Mouse (Mus musculus): ENCODE measurements around the gene Omp. TPM values are rescaled to one million over a fixed set of nuclear protein-coding genes. Genes with fewer than 3 reads are reported as not detected.

The Omp gene
- total RNA-seq, 2 experiments from 2014 or later = 0.11 TPM; not detected in 1

DNA sequence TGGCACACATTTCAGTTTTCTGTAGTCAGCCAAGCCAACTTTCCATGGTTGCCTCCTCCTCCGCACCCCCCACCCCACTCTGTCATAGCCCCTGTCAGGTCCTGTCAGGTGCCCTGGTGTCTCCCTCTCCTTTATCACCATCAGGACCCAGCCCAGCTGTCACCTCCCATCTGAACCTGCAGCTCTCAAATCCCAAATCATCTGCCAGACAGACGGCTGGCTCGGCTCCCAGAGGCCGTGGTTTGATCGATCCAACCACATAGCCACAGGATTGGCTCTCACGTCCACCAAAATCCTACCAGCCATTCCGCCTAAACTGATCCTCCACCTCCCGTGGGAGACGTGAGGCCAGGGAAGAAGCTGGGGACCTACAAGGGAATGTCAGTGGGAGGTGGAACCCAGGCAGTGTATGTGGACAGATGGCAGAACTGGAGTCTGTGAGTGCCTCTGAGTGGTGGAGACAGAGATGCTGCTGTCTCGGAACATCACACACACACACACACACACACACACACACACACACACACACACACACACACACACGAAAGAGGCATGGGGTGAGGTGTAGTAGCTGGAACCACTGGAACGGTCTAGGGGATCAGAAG is 642 bp upstream of the Omp start:
- DNase-seq = no peak
- intact Hi-C loops (cut with DNase I) = no loop called here

- intact Hi-C loops (cut with DNase I) = no loop called here
- no peak for DNase-seq
Observed at GRCm38 (mm10) chr7:98142648-98143047, 2.7 kb downstream of the Omp start.

- no peak for DNase-seq
- intact Hi-C loops (cut with DNase I) = no loop called here
Observed at GRCm38 (mm10) chr7:98142247-98142646, 3.1 kb downstream of the Omp start.

DNA sequence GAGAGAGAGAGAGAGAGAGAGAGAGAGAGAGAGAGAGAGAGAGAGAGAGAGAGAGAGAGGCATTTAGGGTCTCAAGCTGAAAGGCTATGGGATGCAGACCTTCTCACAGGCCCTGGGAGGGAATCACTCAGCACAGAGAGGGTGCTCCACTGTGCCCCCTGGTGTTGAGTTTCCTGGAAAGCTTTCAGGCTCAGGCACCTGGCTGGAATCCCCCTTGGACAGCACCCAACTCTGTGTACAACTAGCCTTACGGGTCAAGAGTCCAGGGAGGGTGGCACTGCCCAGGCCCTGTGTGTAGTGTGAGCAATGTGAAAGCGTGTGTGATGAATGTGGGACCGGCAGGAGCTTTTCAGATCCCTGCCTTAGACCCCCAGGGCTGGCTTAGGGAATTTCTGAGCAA is 4.1 kb downstream of the Omp start:
- intact Hi-C loops (cut with DNase I) = no loop called here
- DNase-seq = no peak

DNA sequence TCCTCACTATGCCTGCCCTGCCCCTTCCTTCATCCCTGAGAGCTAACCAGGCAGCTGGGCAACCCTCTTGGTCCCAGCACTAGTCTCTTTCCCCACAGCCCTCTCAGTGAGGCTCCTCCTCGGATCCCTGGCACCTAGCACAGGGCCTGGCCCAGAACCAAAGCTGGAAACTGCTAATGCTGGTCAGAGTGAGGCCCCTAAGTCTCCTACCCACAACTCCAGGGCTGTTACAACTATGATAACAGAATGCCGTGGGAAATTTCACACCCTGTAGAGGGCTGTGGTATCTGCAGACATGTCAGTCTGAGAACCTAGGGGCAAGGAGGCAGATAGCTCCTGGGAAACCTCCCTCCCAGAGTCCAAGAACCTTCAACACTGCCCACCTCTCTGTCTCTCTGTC is 4.7 kb downstream of the Omp start:
- DNase-seq = no peak
- intact Hi-C loops (cut with DNase I) = no loop called here

DNA sequence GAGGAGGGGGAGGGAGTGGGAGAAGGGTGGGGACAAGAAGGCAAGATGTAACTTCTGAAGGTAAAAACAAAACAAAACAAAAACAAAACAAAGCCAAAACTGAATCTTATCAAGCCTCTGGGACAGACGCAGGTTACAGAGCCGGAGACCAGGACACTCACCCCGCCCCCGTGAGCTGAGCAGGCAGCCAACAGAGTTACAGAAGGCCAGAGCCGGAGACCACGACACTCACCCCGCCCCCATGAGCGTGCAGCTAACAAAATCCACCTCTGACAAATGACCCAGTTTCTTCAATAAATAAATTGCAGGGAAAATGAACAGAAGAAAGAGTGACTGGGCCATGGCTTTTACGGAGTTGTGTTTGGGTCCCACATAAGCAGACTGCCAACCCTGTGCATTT is 6.1 kb downstream of the Omp start:
- DNase-seq = no peak
- intact Hi-C loops (cut with DNase I) = no loop called here

- intact Hi-C loops (cut with DNase I) = no loop called here
Observed at GRCm38 (mm10) chr7:98137995-98138394, 7.3 kb downstream of the Omp start.

DNA sequence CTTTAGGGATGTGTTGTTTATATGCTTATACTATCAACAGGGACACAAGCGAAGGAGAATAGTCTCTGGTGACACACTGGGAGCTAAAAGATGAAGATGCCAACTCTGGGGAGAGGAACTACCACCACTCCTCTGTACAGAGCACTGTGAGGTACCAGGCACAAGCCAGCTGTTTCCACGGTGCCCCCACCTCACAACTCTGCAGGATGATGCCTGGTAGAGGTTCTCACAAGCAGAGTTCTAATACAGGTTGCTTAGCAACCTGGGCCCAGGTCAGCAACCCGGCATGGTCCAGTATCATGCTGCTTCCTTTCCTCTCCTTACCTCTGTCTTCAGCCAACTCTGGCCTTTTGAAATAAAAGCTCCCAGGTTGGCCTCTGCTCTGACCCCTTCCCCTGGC is 7.7 kb downstream of the Omp start:
- no peak for DNase-seq
- intact Hi-C loops (cut with DNase I) = no loop called here

More at GRCm38 (mm10) chr7:98137995-98138394, 7.3 kb downstream of the Omp start:
- no peak for DNase-seq

GRCm38 (mm10) chr7:98131751-98132150 is 13.6 kb downstream of the Omp start:
- DNase-seq = no peak
- intact Hi-C loops (cut with DNase I) = no loop called here

- peak in 1 of 2 experiments; percentile 30 for DNase-seq
- intact Hi-C loops (cut with DNase I) = no loop called here
Observed at GRCm38 (mm10) chr7:98125473-98125872, 19.8 kb downstream of the Omp start.

- intact Hi-C loops (cut with DNase I) = no loop called here
- no peak for DNase-seq
Observed at GRCm38 (mm10) chr7:98124701-98125100, 20.6 kb downstream of the Omp start.

GRCm38 (mm10) chr7:98121673-98122072 is 23.6 kb downstream of the Omp start:
- intact Hi-C loops (cut with DNase I) = no loop called here
- no peak for DNase-seq

DNA sequence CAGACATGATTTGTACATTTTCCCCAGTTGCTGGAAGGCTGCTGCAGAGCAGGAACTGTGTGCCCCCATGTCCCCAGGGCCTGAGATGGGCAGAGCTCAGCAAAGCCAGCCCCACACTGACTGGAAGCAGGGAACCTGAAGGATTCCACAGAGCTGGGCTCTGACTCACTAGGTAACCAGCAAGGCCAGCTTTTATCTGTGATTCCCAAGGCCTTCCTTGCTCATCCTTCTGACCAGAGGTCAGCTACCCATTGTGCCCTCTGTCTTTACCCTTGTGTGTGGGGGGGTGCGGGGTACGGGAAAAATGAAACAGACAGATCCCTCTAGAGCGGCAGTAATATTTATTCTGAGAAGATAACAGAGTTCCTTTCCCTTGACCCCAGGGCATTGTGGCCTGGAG is 24.1 kb downstream of the Omp start:
- no peak for DNase-seq
- intact Hi-C loops (cut with DNase I) = no loop called here

- intact Hi-C loops (cut with DNase I) = loop anchor here (1.0 kb wide), 2 partner anchors 17 to 49 kb away; no protein-coding TSS in a partner anchor
- peak; percentile 74 to 81 for DNase-seq
Observed at GRCm38 (mm10) chr7:98120325-98120724, 25.0 kb downstream of the Omp start.

- intact Hi-C loops (cut with DNase I) = loop anchor here (1.0 kb wide), 2 partner anchors 17 to 49 kb away; no protein-coding TSS in a partner anchor
- DNase-seq = no peak
Observed at GRCm38 (mm10) chr7:98119961-98120232, 25.4 kb downstream of the Omp start.

- DNase-seq = no peak
- intact Hi-C loops (cut with DNase I) = no loop called here
Observed at GRCm38 (mm10) chr7:98119179-98119960, 25.9 kb downstream of the Omp start, which contains the start of gene Myo7a. Myo7a (minus strand) TSS chr7:98119524.

DNA sequence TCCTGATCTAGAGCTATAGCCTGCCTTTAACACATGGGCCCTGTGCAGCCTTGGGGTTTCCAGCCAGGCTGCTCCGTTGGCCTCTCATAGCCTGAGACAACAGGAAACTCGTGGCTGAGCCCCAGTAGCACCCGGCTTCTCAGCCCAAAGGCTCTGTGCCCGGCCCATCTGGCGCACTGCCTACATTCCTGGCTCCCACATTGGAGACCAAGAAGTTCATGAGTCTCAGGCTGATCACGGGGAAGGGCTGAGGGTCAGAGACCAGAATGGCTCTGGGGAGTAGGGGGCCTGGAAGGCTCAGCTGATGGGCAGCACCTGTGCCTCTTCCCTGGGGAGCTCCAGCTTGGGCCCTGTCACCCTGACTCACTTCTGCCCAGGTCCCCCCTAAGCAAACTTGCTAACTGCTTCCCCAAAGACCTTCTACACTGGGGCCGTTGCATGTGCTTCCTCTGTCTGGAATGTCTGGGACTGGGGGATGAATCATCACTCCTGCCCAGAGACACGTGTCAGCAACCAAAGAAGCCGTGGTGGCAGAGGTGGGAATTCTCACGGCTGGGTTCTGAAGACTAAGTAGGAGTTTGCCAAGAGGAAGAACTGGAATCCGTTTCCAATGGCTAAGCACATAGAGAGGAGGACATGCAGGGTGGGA is 28.2 kb downstream of the Omp start:
- peak; percentile 67 to 75 for DNase-seq
- intact Hi-C loops (cut with DNase I) = loop anchor here (1.0 kb wide), 1 partner anchor 12 kb away; no protein-coding TSS in a partner anchor

DNA sequence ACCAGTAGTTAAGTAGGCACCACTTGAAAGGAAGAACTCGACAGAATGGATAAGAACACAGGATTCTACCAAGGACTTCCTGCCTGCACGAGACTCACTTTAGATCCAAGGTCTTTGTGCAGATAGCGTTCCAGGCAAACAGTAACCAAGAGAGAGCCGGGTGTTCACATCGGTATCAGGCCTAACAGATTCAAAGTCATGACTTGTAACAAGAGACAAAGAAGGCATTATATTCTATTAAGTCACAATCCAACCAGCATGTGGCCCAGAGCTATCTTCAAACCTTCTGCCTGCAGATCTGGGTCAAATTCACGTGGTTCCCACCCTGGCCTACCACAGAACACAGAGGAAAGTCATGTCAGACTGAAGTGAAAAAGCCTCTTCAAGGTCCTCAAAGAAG is 30.6 kb downstream of the Omp start:
- intact Hi-C loops (cut with DNase I) = no loop called here
- no peak for DNase-seq

DNA sequence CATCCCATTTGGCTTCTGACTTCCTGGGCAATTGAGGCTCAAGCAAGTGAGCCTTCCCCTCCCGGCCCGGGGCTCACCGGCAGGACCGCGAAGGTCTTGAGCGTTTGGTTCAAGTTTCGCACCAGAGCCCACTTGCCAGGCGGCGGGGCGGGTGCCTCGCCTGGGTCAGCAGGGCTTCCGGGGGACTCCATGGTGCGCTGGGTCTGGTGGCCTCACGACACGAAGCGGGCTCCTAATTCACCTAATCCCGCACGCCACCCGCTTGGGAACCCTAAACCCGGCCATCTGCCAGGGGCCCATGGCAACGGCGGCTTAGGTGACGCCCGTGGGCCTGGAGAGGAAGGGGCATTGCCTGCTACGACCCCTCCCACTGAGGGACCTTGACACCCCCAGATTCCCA is 34.1 kb downstream of the Omp start:
- DNase-seq = no peak
- intact Hi-C loops (cut with DNase I) = no loop called here

- DNase-seq = no peak
- intact Hi-C loops (cut with DNase I) = no loop called here
Observed at GRCm38 (mm10) chr7:98109771-98110170, 35.5 kb downstream of the Omp start.

DNA sequence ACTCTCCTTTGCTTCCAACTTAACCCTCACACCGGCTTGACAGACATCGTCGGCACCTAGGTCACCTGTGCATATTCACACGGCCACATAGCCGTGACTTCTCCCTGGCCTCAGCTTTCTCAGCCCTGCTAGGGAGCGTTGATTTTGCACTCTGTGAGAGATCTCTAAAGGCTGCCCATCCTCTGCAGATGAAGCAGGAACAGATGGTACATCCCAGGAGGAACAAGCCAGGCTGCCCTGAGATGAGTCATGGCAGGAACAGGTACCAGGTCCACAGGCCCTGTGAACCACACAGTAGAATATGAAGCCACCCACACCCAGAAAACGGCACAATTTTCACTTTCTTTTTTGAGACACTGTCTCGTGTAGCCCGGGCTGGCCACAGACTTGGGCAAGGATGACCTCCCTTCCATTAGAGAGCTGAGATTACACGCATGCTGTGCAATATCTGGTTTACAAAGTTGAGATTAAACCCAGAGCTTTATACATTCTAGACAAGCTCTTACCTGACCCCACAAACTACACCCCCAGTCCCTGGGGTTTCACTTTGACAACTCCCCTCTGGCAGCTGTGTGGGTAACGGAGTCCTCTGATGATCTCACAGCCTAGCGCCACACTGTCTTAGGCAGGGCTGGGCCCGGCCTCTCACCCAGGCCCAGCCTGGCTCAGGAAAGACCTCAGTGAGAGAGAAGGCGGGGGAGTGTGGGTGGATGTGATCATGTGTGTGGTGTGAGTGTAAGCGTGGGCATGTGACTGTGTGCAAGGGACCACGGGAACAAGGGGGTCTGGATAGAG is 36.5 kb downstream of the Omp start:
- intact Hi-C loops (cut with DNase I) = no loop called here

More for the DNA sequence above, 36.5 kb downstream of the Omp start:
- no peak for DNase-seq

Measured in heart, postnatal 36 days (tissue).